Mouse (Mus musculus) ES-E14 (cell line): Measurements from ENCODE around the gene Ralgps1. TPM values are rescaled to one million over a fixed set of nuclear protein-coding genes. Genes with fewer than 3 reads are reported as not detected.

ENCODE experiments used
- DNase-seq: peaks from one replicate; pipeline ENCODE4 v3.0.0-alpha.2; 2013; ENCODE audit warnings: low read depth, low spot score
- H3K27ac ChIP-seq: 2 replicates; pipeline ENCODE4 v1.5.1; 2012; ENCODE audit warnings: low read depth, mild to moderate bottlenecking, low read length, moderate library complexity, mixed read lengths; ENCODE audit not compliant: poor library complexity, insufficient read depth, severe bottlenecking
- H3K36me3 ChIP-seq: 2 replicates; pipeline ENCODE4 v1.6.1; 2012; ENCODE audit warnings: mild to moderate bottlenecking, low read length, moderate library complexity, mixed read lengths; ENCODE audit not compliant: control insufficient read depth, poor library complexity, insufficient read depth, severe bottlenecking
- H3K4me1 ChIP-seq, 2 experiments: fragments of 150-350 bp in 1 of 2; sonication (generic) in 1 of 2; 2 replicates each; pipeline ENCODE4 v1.6.1; 2012; ENCODE audit warnings: low read length in 2 of 2, mild to moderate bottlenecking in 1 of 2, mixed read lengths in 1 of 2; ENCODE audit not compliant: control insufficient read depth in 2 of 2, insufficient read depth in 2 of 2, poor library complexity in 1 of 2
- H3K4me3 ChIP-seq, 2 experiments: fragments of 150-350 bp in 1 of 2; sonication (generic) in 1 of 2; 2 replicates each; pipeline ENCODE4 v1.5.1; 2012; ENCODE audit warnings: low read length in 2 of 2, low read depth in 1 of 2, mild to moderate bottlenecking in 1 of 2, mixed read lengths in 1 of 2; ENCODE audit not compliant: insufficient read depth in 1 of 2, poor library complexity in 1 of 2, severe bottlenecking in 1 of 2
- H3K9ac ChIP-seq: 2 replicates; pipeline ENCODE4 v1.6.1; 2012; ENCODE audit warnings: low read depth, mild to moderate bottlenecking, low read length, mixed read lengths; ENCODE audit not compliant: poor library complexity, insufficient read depth, severe bottlenecking
- H3K9me3 ChIP-seq: fragments of 150-350 bp; sonication (generic); 2 replicates; pipeline ENCODE4 v1.6.1; 2012; ENCODE audit warnings: low read depth, mild to moderate bottlenecking, low read length; ENCODE audit not compliant: control insufficient read depth, insufficient read depth
- CHD2 ChIP-seq: IDR thresholded peaks from 2 replicates; pipeline ENCODE4 v1.6.1; 2014; ENCODE audit warnings: mild to moderate bottlenecking, low read depth, low read length, inconsistent platforms
- HCFC1 ChIP-seq: IDR thresholded peaks from 2 replicates; pipeline ENCODE4 v1.6.1; 2012; ENCODE audit warnings: low read length, inconsistent platforms, borderline replicate concordance; ENCODE audit not compliant: insufficient read depth
- MAFK ChIP-seq: IDR thresholded peaks from 2 replicates; pipeline ENCODE4 v1.6.1; 2014; ENCODE audit warnings: mild to moderate bottlenecking, low read depth, low read length, inconsistent platforms; ENCODE audit not compliant: insufficient read depth
- ZC3H11A ChIP-seq: IDR thresholded peaks from 2 replicates; pipeline ENCODE4 v1.6.1; 2012; ENCODE audit warnings: low read depth, mild to moderate bottlenecking, inconsistent platforms, low read length, borderline replicate concordance
- ZNF384 ChIP-seq: IDR thresholded peaks from 2 replicates; pipeline ENCODE4 v1.6.1; 2012; ENCODE audit warnings: low read depth, low read length, inconsistent platforms
- in situ Hi-C, 2 experiments: fragments of 600-800 bp; cut with MboI; formaldehyde crosslinking; loops; one replicate each; pipeline ENCODE4 v1.15.1; 2025; ENCODE audit warnings: low sequenced_read_pairs in 2 of 2, inconsistent platforms in 1 of 2; ENCODE audit not compliant: unreplicated experiment in 2 of 2
- total RNA-seq: library from RNA; depleted of rRNA; stranded (reverse); fragments of 300-350 nt; gene quantifications from 2 replicates; pipeline ENCODE4 v1.2.3, GENCODE M21; 2012

Ralgps1 gene
- total RNA-seq, 1 experiment = 5.4 TPM

- no peak for TF ChIP-seq ZC3H11A
- no peaks in the 10 kb centered on the region for H3K9me3 ChIP-seq
- H3K4me1 ChIP-seq = no peaks in the 10 kb centered on the region
- H3K9ac ChIP-seq = no peak overlapping the region
- no peak overlapping the region for H3K4me3 ChIP-seq
- H3K36me3 ChIP-seq = no peaks in the 10 kb centered on the region
- no peak overlapping the region for H3K27ac ChIP-seq
- no peak for DNase-seq
- in situ Hi-C loops = no loop called here
These were observed 182.2 kb downstream of the Ralgps1 start for GRCm38 (mm10) chr2:33188925-33189670.

- TF ChIP-seq CHD2 (no peak), HCFC1 (no peak), ZNF384 (no peak), MAFK (no peak), ZC3H11A (no peak)
- H3K9me3 ChIP-seq = no peaks in the 10 kb centered on the region
- no peak for DNase-seq
- no peak overlapping the region for H3K9ac ChIP-seq
- no peak overlapping the region for H3K27ac ChIP-seq
- in situ Hi-C loops = no loop called here
- H3K4me1 ChIP-seq = no peaks in the 10 kb centered on the region
- H3K4me3 ChIP-seq = no peak overlapping the region
- H3K36me3 ChIP-seq = no peaks in the 10 kb centered on the region
These were observed 183.4 kb downstream of the Ralgps1 start for GRCm38 (mm10) chr2:33187874-33188273.

- in situ Hi-C loops = no loop called here
- H3K27ac ChIP-seq = no peak overlapping the region
- TF ChIP-seq MAFK (no peak), CHD2 (no peak), HCFC1 (no peak), ZNF384 (no peak), ZC3H11A (no peak)
These were observed 184.8 kb downstream of the Ralgps1 start for GRCm38 (mm10) chr2:33186505-33186904.

GRCm38 (mm10) chr2:33185258-33185657 lies 186.0 kb downstream of the Ralgps1 start:
- in situ Hi-C loops = no loop called here
- Histone ChIP-seq H3K4me1 (no peaks in the 10 kb centered on the region), H3K9me3 (no peaks in the 10 kb centered on the region), H3K36me3 (no peaks in the 10 kb centered on the region), H3K4me3 (no peak overlapping the region), H3K9ac (no peak overlapping the region), H3K27ac (no peak overlapping the region)
- peak; percentile 35 for DNase-seq
- TF ChIP-seq HCFC1 = no peak
- no peak for TF ChIP-seq ZNF384
- TF ChIP-seq ZC3H11A = no peak
- no peak for TF ChIP-seq MAFK
- TF ChIP-seq CHD2 = no peak

More at GRCm38 (mm10) chr2:33186505-33186904, 184.8 kb downstream of the Ralgps1 start:
- H3K36me3 ChIP-seq = no peaks in the 10 kb centered on the region
- DNase-seq = no peak
- H3K9me3 ChIP-seq = no peaks in the 10 kb centered on the region
- no peaks in the 10 kb centered on the region for H3K4me1 ChIP-seq
- H3K9ac ChIP-seq = no peak overlapping the region
- no peak overlapping the region for H3K4me3 ChIP-seq
